Mouse (Mus musculus): Measurements from ENCODE around the gene Gm3417.
"Not testable (repeated sequence)": the region's sequence is repeated elsewhere in the genome, so short reads cannot be mapped to it uniquely, and the experiment has no call there.

DNA sequence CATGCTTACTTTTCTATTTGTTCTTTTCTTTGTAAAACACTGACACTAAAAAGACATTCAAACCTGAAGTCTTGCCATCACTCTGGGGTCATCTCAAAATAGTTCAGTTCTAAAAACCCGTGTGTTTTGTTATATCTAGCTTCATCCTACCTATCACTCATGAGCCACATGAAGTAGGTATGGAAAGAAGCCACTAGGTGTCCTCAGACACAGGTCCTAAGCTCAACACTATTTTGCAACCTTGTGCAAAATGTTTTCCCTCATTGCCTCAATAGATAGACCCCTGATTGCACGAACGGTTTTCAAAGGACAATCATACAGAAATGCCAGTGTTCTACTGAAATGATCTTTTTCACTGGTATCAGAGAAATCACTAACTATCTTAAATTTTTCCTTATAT lies 30.5 kb upstream of the Gm3417 start:
- TF ChIP-seq CTCF (conservative IDR thresholded peaks at IDR 0.05; ENCODE audit: insufficient read depth, insufficient read length, low read depth, low read length); POLR2A (IDR thresholded peaks at IDR 0.05; ENCODE audit: low read depth, low read length): not testable (repeated sequence)

Measured in kidney, adult 2 months (tissue).